Mouse (Mus musculus): ENCODE results near the gene Oaf. TPM values are rescaled to one million over a fixed set of nuclear protein-coding genes. Genes with fewer than 3 reads are reported as not detected.
A peak's percentile ranks its signal among the peaks of the same experiment; 100 is the strongest.

Oaf gene
- polyA plus RNA-seq, 1 experiment from 2014 or later, result 41.2 TPM

- ATAC-seq (ENCODE audit: insufficient number of reproducible peaks, insufficient read depth, low FRiP score, low read depth), result peak; percentile 25; the same call in 1 of the 2 replicates
- H3K9ac ChIP-seq (ENCODE audit: low read length), result 0 out of 2 replicates have a peak overlapping the region, but pooled peaks have one; percentile 30
- peak overlapping the region; percentile 12; the same call in 1 of the 2 replicates for H3K4me2 ChIP-seq (ENCODE audit: low read length)
- H3K9me3 ChIP-seq (ENCODE audit: control insufficient read depth, low read length), result no peaks in the 10 kb centered on the region
- H3K27ac ChIP-seq (replicated peaks in 1 of 2; ENCODE audit: control insufficient read depth in 1 of 2, insufficient read depth in 1 of 2, low read depth in 2 of 2, low read length in 2 of 2), result peak overlapping the region; percentile 48 to 62; a peak in 3 of 4 replicates
- no peak overlapping the region for H3K4me3 ChIP-seq (ENCODE audit: control insufficient read depth in 1 of 2, insufficient read depth in 1 of 2, low read depth in 1 of 2, low read length in 2 of 2)
- H3K4me1 ChIP-seq (ENCODE audit: control insufficient read depth in 2 of 2, insufficient read depth in 2 of 2, low read length in 2 of 2), result peaks cover 45 to 65% of the 10 kb centered on the region in 2 experiments
- H3K27me3 ChIP-seq (ENCODE audit: control insufficient read depth, insufficient read depth, low read length), result no peaks in the 10 kb centered on the region
- no peaks in the 10 kb centered on the region for H3K36me3 ChIP-seq (ENCODE audit: control insufficient read depth, insufficient read depth, low read length)
- WGBS, result 47% methylated on average over 4 of the region's 4 CpGs
Measured at GRCm38 (mm10) chr9:43230886-43231285, 8.8 kb downstream of the Oaf start.

- Histone ChIP-seq H3K4me3 (ENCODE audit: control insufficient read depth in 1 of 2, insufficient read depth in 1 of 2, low read depth in 1 of 2, low read length in 2 of 2) (no peak overlapping the region), H3K4me1 (ENCODE audit: control insufficient read depth in 2 of 2, insufficient read depth in 2 of 2, low read length in 2 of 2) (peaks cover 46 to 65% of the 10 kb centered on the region in 2 experiments), H3K4me2 (ENCODE audit: low read length) (no peak overlapping the region), H3K27ac (replicated peaks in 1 of 2; ENCODE audit: control insufficient read depth in 1 of 2, insufficient read depth in 1 of 2, low read depth in 2 of 2, low read length in 2 of 2) (no peak overlapping the region), H3K36me3 (ENCODE audit: control insufficient read depth, insufficient read depth, low read length) (no peaks in the 10 kb centered on the region), H3K9me3 (ENCODE audit: control insufficient read depth, low read length) (no peaks in the 10 kb centered on the region), H3K9ac (ENCODE audit: low read length) (no peak overlapping the region), H3K27me3 (ENCODE audit: control insufficient read depth, insufficient read depth, low read length) (no peaks in the 10 kb centered on the region)
- 78% methylated on average over 7 of the region's 7 CpGs for WGBS
- ATAC-seq (ENCODE audit: insufficient number of reproducible peaks, insufficient read depth, low FRiP score, low read depth), result no peak
Measured at GRCm38 (mm10) chr9:43229962-43230361, 9.7 kb downstream of the Oaf start.

GRCm38 (mm10) chr9:43229398-43229895 lies 10.3 kb downstream of the Oaf start:
- no peak overlapping the region for H3K27ac ChIP-seq (replicated peaks in 1 of 2; ENCODE audit: control insufficient read depth in 1 of 2, insufficient read depth in 1 of 2, low read depth in 2 of 2, low read length in 2 of 2)
- ATAC-seq (ENCODE audit: insufficient number of reproducible peaks, insufficient read depth, low FRiP score, low read depth), result no peak
- no peak overlapping the region for H3K4me3 ChIP-seq (ENCODE audit: control insufficient read depth in 1 of 2, insufficient read depth in 1 of 2, low read depth in 1 of 2, low read length in 2 of 2)
- H3K36me3 ChIP-seq (ENCODE audit: control insufficient read depth, insufficient read depth, low read length), result no peaks in the 10 kb centered on the region
- H3K27me3 ChIP-seq (ENCODE audit: control insufficient read depth, insufficient read depth, low read length), result no peaks in the 10 kb centered on the region
- H3K4me2 ChIP-seq (ENCODE audit: low read length), result no peak overlapping the region
- H3K9me3 ChIP-seq (ENCODE audit: control insufficient read depth, low read length), result no peaks in the 10 kb centered on the region
- no peak overlapping the region for H3K9ac ChIP-seq (ENCODE audit: low read length)
- H3K4me1 ChIP-seq (ENCODE audit: control insufficient read depth in 2 of 2, insufficient read depth in 2 of 2, low read length in 2 of 2), result peaks cover 45 to 65% of the 10 kb centered on the region in 2 experiments
- 88% methylated on average over 10 of the region's 10 CpGs for WGBS

- ATAC-seq (ENCODE audit: insufficient number of reproducible peaks, insufficient read depth, low FRiP score, low read depth), result no peak
- H3K9me3 ChIP-seq (ENCODE audit: control insufficient read depth, low read length), result no peaks in the 10 kb centered on the region
- H3K27ac ChIP-seq (replicated peaks in 1 of 2; ENCODE audit: control insufficient read depth in 1 of 2, insufficient read depth in 1 of 2, low read depth in 2 of 2, low read length in 2 of 2), result no peak overlapping the region
Measured at GRCm38 (mm10) chr9:43228745-43229144, 11.0 kb downstream of the Oaf start.

GRCm38 (mm10) chr9:43227626-43228025 lies 12.1 kb downstream of the Oaf start:
- Histone ChIP-seq H3K27me3 (ENCODE audit: control insufficient read depth, insufficient read depth, low read length) (no peaks in the 10 kb centered on the region), H3K9ac (ENCODE audit: low read length) (no peak overlapping the region), H3K4me1 (ENCODE audit: control insufficient read depth in 2 of 2, insufficient read depth in 2 of 2, low read length in 2 of 2) (peaks cover 35 to 47% of the 10 kb centered on the region in 2 experiments), H3K4me3 (ENCODE audit: control insufficient read depth in 1 of 2, insufficient read depth in 1 of 2, low read depth in 1 of 2, low read length in 2 of 2) (no peak overlapping the region), H3K36me3 (ENCODE audit: control insufficient read depth, insufficient read depth, low read length) (peaks cover 7% of the 10 kb centered on the region; the same call in 1 of the 2 replicates), H3K27ac (replicated peaks in 1 of 2; ENCODE audit: control insufficient read depth in 1 of 2, insufficient read depth in 1 of 2, low read depth in 2 of 2, low read length in 2 of 2) (no peak overlapping the region), H3K9me3 (ENCODE audit: control insufficient read depth, low read length) (no peaks in the 10 kb centered on the region), H3K4me2 (ENCODE audit: low read length) (no peak overlapping the region)
- 71% methylated on average over 8 of the region's 8 CpGs for WGBS
- ATAC-seq (ENCODE audit: insufficient number of reproducible peaks, insufficient read depth, low FRiP score, low read depth), result no peak

More at GRCm38 (mm10) chr9:43228745-43229144, 11.0 kb downstream of the Oaf start:
- no peak overlapping the region for H3K4me3 ChIP-seq (ENCODE audit: control insufficient read depth in 1 of 2, insufficient read depth in 1 of 2, low read depth in 1 of 2, low read length in 2 of 2)
- H3K4me2 ChIP-seq (ENCODE audit: low read length), result no peak overlapping the region
- WGBS, result 87% methylated on average over 2 of the region's 2 CpGs
- H3K36me3 ChIP-seq (ENCODE audit: control insufficient read depth, insufficient read depth, low read length), result peaks cover 4% of the 10 kb centered on the region; the same call in 1 of the 2 replicates
- no peak overlapping the region for H3K9ac ChIP-seq (ENCODE audit: low read length)
- no peaks in the 10 kb centered on the region for H3K27me3 ChIP-seq (ENCODE audit: control insufficient read depth, insufficient read depth, low read length)
- H3K4me1 ChIP-seq (ENCODE audit: control insufficient read depth in 2 of 2, insufficient read depth in 2 of 2, low read length in 2 of 2), result peaks cover 40 to 59% of the 10 kb centered on the region in 2 experiments

GRCm38 (mm10) chr9:43226573-43227160 lies 13.0 kb downstream of the Oaf start:
- Histone ChIP-seq H3K36me3 (ENCODE audit: control insufficient read depth, insufficient read depth, low read length) (peaks cover 11% of the 10 kb centered on the region), H3K9me3 (ENCODE audit: control insufficient read depth, low read length) (no peaks in the 10 kb centered on the region), H3K27ac (replicated peaks in 1 of 2; ENCODE audit: control insufficient read depth in 1 of 2, insufficient read depth in 1 of 2, low read depth in 2 of 2, low read length in 2 of 2) (0 out of 4 replicates have a peak overlapping the region, but pooled peaks of 1 of the 2 experiments have one; percentile 65), H3K4me2 (ENCODE audit: low read length) (no peak overlapping the region), H3K4me3 (ENCODE audit: control insufficient read depth in 1 of 2, insufficient read depth in 1 of 2, low read depth in 1 of 2, low read length in 2 of 2) (no peak overlapping the region), H3K9ac (ENCODE audit: low read length) (no peak overlapping the region), H3K4me1 (ENCODE audit: control insufficient read depth in 2 of 2, insufficient read depth in 2 of 2, low read length in 2 of 2) (peaks cover 28 to 38% of the 10 kb centered on the region in 2 experiments), H3K27me3 (ENCODE audit: control insufficient read depth, insufficient read depth, low read length) (no peaks in the 10 kb centered on the region)
- 68% methylated on average over 9 of the region's 9 CpGs for WGBS
- ATAC-seq (ENCODE audit: insufficient number of reproducible peaks, insufficient read depth, low FRiP score, low read depth), result no peak

GRCm38 (mm10) chr9:43225481-43225880 lies 14.2 kb downstream of the Oaf start:
- WGBS, result 29% methylated on average over 2 of the region's 2 CpGs
- Histone ChIP-seq H3K9me3 (ENCODE audit: control insufficient read depth, low read length) (no peaks in the 10 kb centered on the region), H3K9ac (ENCODE audit: low read length) (no peak overlapping the region), H3K27me3 (ENCODE audit: control insufficient read depth, insufficient read depth, low read length) (no peaks in the 10 kb centered on the region), H3K27ac (replicated peaks in 1 of 2; ENCODE audit: control insufficient read depth in 1 of 2, insufficient read depth in 1 of 2, low read depth in 2 of 2, low read length in 2 of 2) (peak overlapping the region; percentile 29 to 65), H3K4me3 (ENCODE audit: control insufficient read depth in 1 of 2, insufficient read depth in 1 of 2, low read depth in 1 of 2, low read length in 2 of 2) (no peak overlapping the region), H3K36me3 (ENCODE audit: control insufficient read depth, insufficient read depth, low read length) (peaks cover 20% of the 10 kb centered on the region), H3K4me1 (ENCODE audit: control insufficient read depth in 2 of 2, insufficient read depth in 2 of 2, low read length in 2 of 2) (peaks cover 16 to 26% of the 10 kb centered on the region in 2 experiments), H3K4me2 (ENCODE audit: low read length) (no peak overlapping the region)
- no peak for ATAC-seq (ENCODE audit: insufficient number of reproducible peaks, insufficient read depth, low FRiP score, low read depth)
